Mouse (Mus musculus) kidney, postnatal 25 days (tissue): ENCODE measurements around the gene Adap1.

Source experiments
- DNase-seq, 2 experiments: peaks; one replicate each; pipeline ENCODE4 v3.0.0; 2021; ENCODE audit warnings: mixed read lengths in 2 of 2

Gene Adap1

DNA sequence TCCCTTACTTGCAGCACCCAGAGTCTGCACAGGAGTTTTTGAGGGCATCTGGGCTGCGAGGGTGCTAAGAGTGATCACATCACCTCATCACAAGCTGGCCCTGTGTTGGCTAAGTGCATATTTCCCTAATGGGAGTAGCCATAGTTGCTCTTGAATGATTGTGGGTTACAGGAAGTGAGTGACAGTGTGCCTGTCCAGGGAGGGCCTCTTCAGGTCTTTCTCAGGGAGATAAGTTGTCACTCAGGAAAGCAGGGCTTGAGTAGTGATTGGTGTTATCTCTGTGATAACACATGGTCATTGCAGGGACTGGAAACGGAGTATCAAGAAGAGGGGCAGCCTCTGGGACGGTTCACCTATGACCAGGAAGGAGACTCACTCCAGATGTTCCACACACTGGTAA is 77.7 kb downstream of the Adap1 start:
- no peak for DNase-seq

DNA sequence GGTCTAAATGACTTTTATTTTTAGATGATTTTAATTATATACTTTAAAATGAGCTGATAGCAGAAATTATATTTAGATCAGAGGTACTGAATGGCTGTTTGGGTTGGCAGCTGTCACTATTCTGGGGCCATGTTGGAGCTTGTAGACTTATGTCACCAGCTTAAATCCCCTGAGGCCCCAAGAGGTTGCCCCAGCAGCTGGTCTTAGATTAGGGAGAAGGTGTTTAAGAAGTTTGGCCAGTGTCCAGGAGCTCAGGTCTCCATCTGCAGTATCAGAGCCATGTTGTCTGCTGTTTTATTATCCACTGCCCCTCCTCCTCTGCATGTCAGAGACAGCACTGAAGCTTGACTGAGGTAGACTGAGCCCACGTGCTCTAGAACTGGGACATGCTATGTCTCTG is 82.0 kb downstream of the Adap1 start:
- DNase-seq = no peak

DNA sequence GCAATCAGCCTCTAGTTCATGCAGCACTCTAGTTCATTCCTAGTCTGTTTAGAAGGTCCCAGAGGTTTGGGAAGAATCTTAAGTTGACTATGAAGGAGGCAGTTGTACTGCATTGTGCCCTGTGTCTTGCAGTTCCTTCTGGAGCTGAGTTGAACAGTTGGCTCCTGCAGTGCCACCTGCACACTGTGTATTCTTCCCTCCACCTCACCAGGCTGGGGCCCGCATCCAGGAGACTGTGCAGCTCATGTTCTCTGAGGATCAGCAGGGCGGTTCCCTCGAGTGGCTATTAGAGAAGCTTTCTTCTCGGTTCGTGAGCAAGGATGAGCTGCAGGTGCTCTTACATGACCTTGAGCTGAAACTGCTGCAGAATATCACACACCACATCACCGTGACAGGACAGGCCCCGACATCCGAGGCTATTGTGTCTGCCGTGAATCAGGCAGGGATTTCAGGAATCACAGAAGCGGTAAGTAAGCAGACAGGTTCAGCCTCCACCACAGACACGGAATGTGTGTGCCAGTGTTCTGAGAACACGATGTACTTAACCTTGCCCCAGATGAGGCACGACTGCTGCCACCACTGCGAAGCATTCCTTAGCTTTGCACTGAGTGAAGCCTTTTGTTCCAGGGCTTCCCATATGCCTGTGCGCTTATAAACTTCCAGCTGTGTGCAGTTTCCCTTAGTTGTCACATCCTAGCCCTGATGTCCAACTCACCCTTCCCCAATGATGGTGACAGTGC is 84.2 kb downstream of the Adap1 start:
- no peak for DNase-seq

DNA sequence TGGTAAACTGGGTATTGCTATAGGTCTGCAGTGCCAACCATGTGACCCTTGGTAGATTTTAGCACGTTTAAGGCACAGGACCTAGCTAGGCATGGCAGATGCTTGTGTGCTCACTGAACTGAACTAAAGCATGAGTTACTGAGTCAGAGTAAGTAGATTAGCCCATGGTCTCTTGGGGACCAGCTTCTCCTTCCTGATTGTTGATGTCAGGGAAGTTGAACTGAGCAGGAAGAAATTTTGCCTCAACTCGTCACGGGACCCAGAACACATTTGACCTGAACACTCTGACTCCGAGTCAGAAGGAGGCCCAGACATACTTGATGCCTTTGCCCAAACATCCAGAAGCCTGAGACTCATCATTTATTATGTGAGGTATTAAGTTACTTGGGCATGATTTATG is 88.0 kb downstream of the Adap1 start:
- no peak for DNase-seq

DNA sequence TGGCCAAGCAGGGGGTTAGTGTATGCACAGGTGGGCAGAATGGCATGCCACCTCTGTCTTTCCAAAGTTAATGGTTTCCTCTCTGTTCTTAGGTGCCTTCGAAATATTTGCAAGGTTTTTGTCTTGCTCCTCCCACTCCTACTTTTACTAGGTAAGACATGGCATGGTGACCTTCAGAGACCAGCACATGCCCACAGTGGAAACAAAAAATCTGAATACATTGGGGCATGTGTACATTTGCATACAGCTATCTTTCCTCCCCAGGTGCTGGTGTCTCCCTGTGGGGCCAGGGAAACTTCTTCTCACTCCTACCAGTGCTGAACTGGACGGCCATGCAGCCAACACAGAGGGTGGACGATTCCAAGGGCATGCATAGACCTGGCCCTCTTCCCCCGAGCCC is 91.0 kb downstream of the Adap1 start:
- DNase-seq = no peak

DNA sequence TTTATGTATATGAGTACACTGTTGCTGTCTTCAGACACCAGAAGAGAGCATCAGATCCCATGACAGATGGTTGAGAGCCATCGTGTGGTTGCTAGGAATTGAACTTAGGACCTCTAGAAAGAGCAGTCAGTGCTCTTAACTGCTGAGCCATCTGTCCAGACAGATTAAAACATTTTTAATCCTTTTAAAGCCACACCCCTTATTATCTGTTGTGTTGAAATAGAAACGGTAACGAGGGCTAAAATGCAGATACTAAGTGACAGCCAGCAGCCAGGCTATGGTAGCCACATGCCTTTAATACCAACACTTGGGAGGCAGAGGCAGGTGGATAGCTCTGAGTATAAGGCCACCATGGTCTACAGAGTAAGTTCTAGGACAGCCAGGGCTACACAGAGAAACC is 93.3 kb downstream of the Adap1 start:
- DNase-seq = no peak

DNA sequence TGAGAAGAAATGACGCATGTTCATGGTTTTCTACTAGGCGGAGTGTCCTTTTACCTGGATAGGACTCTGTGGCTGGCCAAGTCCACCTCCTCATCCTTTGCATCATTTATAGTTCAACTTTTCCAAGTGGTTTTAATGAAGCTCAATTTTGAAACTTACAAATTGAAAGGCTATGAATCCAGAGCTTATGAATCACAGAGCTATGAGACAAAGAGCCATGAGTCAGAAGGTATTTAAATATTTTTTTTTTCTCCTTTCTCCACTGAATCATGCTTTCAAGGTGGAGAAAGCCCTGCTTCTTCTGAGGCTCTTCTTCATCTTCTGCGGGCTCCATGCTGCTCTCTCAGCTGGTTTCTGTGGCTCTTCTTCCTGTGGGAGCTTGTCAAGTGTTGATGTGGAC is 95.7 kb downstream of the Adap1 start:
- no peak for DNase-seq

DNA sequence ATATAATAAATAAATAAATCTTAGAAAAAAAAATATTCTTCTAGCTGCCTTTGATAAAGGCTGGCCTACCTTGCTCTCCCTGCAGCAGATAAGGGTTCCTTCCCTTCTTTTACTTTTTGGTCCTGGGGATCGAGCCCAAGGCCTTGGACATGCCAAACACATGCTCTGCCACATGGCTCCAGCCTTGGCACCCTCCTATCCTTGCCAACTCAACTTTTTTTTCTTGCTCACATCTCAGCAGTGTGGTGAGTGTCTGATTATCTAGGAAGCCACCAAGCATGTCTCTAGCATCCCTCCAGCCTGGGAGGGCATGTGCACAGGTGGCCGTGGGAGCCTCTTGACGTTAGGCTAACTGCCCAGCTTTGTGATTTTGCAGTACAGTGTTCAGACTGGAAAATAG is 97.1 kb downstream of the Adap1 start:
- no peak for DNase-seq

DNA sequence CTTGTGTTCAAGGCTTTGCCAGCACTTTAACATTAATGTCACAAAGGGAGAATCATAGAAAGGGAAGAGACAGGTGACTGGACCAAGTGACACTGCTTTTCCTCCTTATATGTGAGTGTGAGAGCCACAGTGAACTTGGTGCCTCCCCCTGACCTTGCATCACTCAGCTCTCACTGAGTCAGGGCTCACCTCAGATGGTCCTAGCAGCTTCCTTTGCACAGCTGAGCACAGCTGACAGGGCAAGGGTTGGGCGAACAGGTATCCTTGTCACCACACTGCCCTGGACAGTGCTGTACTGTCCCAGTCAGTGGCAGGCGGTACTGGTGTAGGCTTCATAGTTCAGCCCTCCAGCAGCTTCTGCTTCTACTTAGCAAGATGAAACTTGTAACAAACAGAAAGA is 97.8 kb downstream of the Adap1 start:
- no peak for DNase-seq

DNA sequence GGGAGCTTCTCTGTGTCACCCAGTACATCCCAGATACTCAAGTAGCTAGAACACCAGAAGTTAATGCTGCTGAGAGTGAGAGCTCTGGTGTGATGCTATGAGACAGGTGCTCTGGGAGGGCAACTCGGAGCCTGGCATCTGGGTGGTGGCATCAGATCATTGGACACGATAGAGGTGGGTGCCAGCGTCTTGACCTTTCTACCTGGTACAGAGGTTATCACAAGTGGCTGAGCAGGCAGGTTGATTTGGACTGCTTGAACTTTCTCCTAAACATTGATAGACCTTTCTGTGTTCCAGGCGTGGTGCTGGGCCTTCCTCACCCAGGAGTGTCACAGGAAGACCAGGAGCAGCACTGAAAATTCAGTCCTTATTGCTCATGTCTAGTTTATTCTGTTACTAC is 98.2 kb downstream of the Adap1 start:
- DNase-seq = peak in 1 of 2 experiments; percentile 55

DNA sequence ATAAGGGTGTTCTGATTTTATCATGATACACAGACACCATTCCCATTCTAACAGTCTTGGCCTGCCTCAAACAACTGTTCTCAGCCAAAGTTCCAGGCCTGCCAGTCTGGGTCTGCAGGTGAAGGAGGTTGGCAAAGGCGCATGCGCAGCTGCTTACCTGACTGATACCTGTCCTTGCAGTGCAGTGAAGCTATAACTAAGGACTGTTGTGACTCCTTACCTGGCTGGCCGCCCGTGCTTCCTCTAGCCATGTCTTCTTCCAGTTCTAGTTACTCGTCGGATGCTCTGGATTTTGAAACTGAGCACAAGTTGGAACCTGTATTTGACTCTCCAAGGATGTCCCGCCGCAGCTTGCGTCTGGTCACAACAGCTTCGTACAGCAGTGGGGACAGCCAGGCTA is 102.1 kb downstream of the Adap1 start:
- no peak for DNase-seq
